Mouse (Mus musculus) testis, postnatal 10 days (tissue): ENCODE measurements at regions not wholly inside any gene's neighbourhood (a gene's known extent, or its start where the extent isn't known, plus 50 kb on each side); places are given as distances from the start of the nearest gene placed in this dataset.
"Not testable (repeated sequence)": the region's sequence is repeated elsewhere in the genome, so short reads cannot be mapped to it uniquely, and the experiment has no call there.

ENCODE experiments used
- DNase-seq: peaks from one replicate; pipeline ENCODE4 v3.0.0; 2021; ENCODE audit warnings: low spot score

GRCm38 (mm10) chr12:64788761-64789160, 128.9 kb upstream of the Gm527 start:
- no peak for DNase-seq

DNA sequence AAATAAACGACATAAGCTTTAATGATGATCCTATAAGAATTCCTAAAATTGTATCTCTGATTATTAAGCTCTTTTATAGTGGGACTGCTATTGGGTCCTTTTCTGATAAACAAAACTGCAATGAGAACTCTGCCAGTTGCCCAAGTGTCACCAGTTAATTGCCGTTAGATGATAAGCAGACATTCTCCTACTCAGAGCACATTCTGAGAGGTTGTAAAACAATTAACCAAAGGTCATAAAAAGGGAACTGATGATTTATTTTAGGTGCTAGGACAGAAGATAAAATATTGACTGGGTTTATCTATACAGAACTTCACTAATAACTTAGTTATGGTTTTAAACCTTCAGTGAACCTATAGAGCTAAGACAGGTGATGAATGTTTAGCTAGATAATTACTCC, 109.2 kb upstream of the Gm527 start:
- not testable (repeated sequence) for DNase-seq

- DNase-seq, result no peak
Measured at GRCm38 (mm10) chr12:64810081-64810480, 107.6 kb upstream of the Gm527 start.

GRCm38 (mm10) chr12:64815871-64816270, 101.8 kb upstream of the Gm527 start:
- no peak for DNase-seq

DNA sequence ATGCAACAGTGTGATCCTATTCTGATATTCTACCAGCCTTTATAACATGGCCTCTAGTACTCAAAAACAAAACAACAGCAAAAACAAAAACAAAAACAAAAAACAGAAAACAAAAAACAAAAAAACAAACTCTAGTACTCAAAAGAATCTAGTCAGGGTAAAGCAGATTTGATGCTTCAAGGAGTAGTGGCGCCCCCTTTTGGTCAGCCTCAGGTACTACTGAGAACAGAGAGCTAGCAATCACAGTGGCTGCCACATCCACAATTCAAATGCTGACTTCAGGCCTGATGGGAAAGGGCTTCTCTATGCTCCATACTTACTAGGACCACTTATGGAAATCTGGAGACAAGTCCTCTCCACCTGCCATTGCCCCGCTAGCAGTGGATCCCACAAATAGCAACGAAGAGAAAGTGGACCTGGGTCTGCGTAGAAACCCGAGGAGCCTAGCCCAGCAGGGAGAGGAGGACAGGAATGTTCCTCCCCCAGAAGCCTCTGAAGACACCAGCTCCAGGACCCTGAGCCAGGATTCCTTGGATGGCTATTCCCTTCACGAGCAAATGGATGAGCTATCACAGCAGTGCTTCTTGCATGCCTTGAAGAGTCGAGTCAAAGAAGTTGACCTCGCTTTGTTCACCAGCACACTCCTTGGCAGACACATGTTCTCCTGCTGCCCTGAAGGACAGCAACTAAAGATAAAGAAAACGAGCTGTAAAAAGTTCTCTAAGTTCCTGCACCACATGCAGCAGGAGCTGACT, 100.5 kb upstream of the Gm527 start:
- peak; percentile 81 for DNase-seq

GRCm38 (mm10) chr12:64820722-64821121, 97.0 kb upstream of the Gm527 start:
- DNase-seq, result no peak

- no peak for DNase-seq
Measured at GRCm38 (mm10) chr12:64829662-64830249, 88.0 kb upstream of the Gm527 start.

GRCm38 (mm10) chr12:64832313-64833151, 85.2 kb upstream of the Gm527 start:
- no peak for DNase-seq

GRCm38 (mm10) chr12:64857709-64858108, 60.0 kb upstream of the Gm527 start:
- no peak for DNase-seq
